Mouse (Mus musculus) G1E-ER4 (cell line): ENCODE data around the gene Mzt1. TPM values are rescaled to one million over a fixed set of nuclear protein-coding genes. Genes with fewer than 3 reads are reported as not detected.

Source experiments
- GATA1 ChIP-seq: IDR thresholded peaks from one replicate; pipeline ENCODE4 v1.8.0; 2012; ENCODE audit warnings: low read length, inconsistent platforms
- polyA plus RNA-seq: library from polyadenylated mRNA; stranded (reverse); fragments of >175 nt; gene quantifications from 2 replicates; pipeline ENCODE4 v1.2.3, GENCODE M21; 2012

Gene Mzt1
- polyA plus RNA-seq, 1 experiment: 49.3 TPM

GRCm38 (mm10) chr14:99022346-99023086, 23.4 kb downstream of the Mzt1 start:
- TF ChIP-seq GATA1: no peak

- no peak for TF ChIP-seq GATA1
Observed at GRCm38 (mm10) chr14:99019136-99019808, 26.7 kb downstream of the Mzt1 start.

- TF ChIP-seq GATA1: no peak
Observed at GRCm38 (mm10) chr14:99018691-99019090, 27.2 kb downstream of the Mzt1 start.

GRCm38 (mm10) chr14:99010920-99011313, 35.0 kb downstream of the Mzt1 start:
- TF ChIP-seq GATA1: no peak

GRCm38 (mm10) chr14:99010224-99010919, 35.6 kb downstream of the Mzt1 start:
- TF ChIP-seq GATA1: no peak

GRCm38 (mm10) chr14:98994218-98994617, 51.7 kb downstream of the Mzt1 start, which contains the start of gene Rpl36a-ps1:
Gene Rpl36a-ps1 (minus strand): TSS chr14:98994318.
- no peak for TF ChIP-seq GATA1

- no peak for TF ChIP-seq GATA1
Observed at GRCm38 (mm10) chr14:98992482-98992881, 53.5 kb downstream of the Mzt1 start.

GRCm38 (mm10) chr14:98990636-98991035, 55.3 kb downstream of the Mzt1 start:
- TF ChIP-seq GATA1: no peak

GRCm38 (mm10) chr14:98989818-98990217, 56.1 kb downstream of the Mzt1 start:
- no peak for TF ChIP-seq GATA1

Other genes starting within 250 kb of the Mzt1 start
- gene Rpl36a-ps1, start 51.8 kb downstream of the Mzt1 start, polyA plus RNA-seq: 0.48 TPM in 1 of 2 replicates, not detected in the other
- gene Bora, start 88 bp upstream of the Mzt1 start, polyA plus RNA-seq: 26.9 and 30.6 TPM in 2 replicates
- 0.71 and 0.81 TPM in 2 replicates for gene Pibf1, start 53.3 kb upstream of the Mzt1 start, polyA plus RNA-seq
- 33.0 and 42.3 TPM in 2 replicates for gene Dis3, start 53.6 kb upstream of the Mzt1 start, polyA plus RNA-seq